Mouse (Mus musculus) stomach, postnatal 0 days (tissue): ENCODE results near the gene Map2k3.

Source experiments
- CTCF ChIP-seq: IDR thresholded peaks from 2 replicates; pipeline ENCODE4 v1.5.1; 2016; ENCODE audit warnings: antibody characterized with exemption, low read depth, mild to moderate bottlenecking, moderate library complexity
- EP300 ChIP-seq: optimal IDR thresholded peaks from 2 replicates; pipeline ENCODE3; 2016; ENCODE audit warnings: antibody characterized with exemption

DNA sequence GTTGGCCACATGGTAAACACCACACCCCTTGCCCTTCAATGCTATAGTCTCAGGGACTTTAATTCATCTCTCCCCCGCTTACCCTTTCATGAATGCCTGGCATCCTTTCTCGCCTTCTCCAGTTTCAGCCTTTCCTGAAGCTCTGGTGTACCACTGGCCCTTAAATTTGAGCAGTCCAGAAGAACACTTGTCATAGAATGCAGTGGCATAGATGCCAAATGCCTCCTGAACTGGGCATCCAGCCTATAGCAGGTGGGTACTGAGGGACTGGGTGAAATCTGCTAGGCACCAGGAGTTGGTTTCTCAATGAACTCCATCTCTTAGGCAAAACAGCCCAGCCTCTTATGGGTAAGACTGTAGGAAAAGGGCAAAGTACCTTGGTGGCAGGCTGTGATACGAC lies 58.6 kb downstream of the Map2k3 start:
- TF ChIP-seq CTCF (no peak), EP300 (no peak)
